Mouse (Mus musculus): ENCODE measurements around the gene Zic2. TPM values are rescaled to one million over a fixed set of nuclear protein-coding genes. Genes with fewer than 3 reads are reported as not detected.

Gene Zic2
- polyA plus RNA-seq (2014; fragmentation: Illumina TruSeq; extraction: RNeasy Lipid Tissue Mini Kit (QIAGEN cat#74804); ENCODE audit: low read depth, low replicate concordance), result not detected

GRCm38 (mm10) chr14:122474891-122475556 is at the start of gene Zic2:
Zic2 (plus strand) TSS chr14:122475435.

GRCm38 (mm10) chr14:122450496-122451382 is 24.5 kb upstream of the Zic2 start, which contains the start of gene Gm5089:
Gm5089 (minus strand) TSS chr14:122451115.

GRCm38 (mm10) chr14:122464763-122465741 is 10.2 kb upstream of the Zic2 start, which contains the start of gene Zic5:
Zic5 (minus strand) TSS chr14:122465677.

GRCm38 (mm10) chr14:122490441-122491328 is 15.4 kb downstream of the Zic2 start, which contains the start of gene Gm10837:
Gm10837 (plus strand) TSS chr14:122490586.

Other genes with a start within 250 kb of the Zic2 start
- not detected for gene Gm5089, start 24.3 kb upstream of the Zic2 start, polyA plus RNA-seq (2014; fragmentation: Illumina TruSeq; extraction: RNeasy Lipid Tissue Mini Kit (QIAGEN cat#74804); ENCODE audit: low read depth, low replicate concordance)
- gene Zic5, start 9.8 kb upstream of the Zic2 start, polyA plus RNA-seq (2014; fragmentation: Illumina TruSeq; extraction: RNeasy Lipid Tissue Mini Kit (QIAGEN cat#74804); ENCODE audit: low read depth, low replicate concordance), result not detected
- gene Gm10837, start 15.2 kb downstream of the Zic2 start, polyA plus RNA-seq (2014; fragmentation: Illumina TruSeq; extraction: RNeasy Lipid Tissue Mini Kit (QIAGEN cat#74804); ENCODE audit: low read depth, low replicate concordance), result not detected
- 49.6 TPM for gene Pcca, start 58.9 kb downstream of the Zic2 start, polyA plus RNA-seq (2014; fragmentation: Illumina TruSeq; extraction: RNeasy Lipid Tissue Mini Kit (QIAGEN cat#74804); ENCODE audit: low read depth, low replicate concordance)